Mouse (Mus musculus) erythroblast, embryonic 14.5 days (primary cell): ENCODE data around the gene Frmd4b.

Experiments used
- GATA1 ChIP-seq: IDR thresholded peaks from 2 replicates; pipeline ENCODE4 v1.6.1; 2012; ENCODE audit warnings: low read length, inconsistent platforms, mixed read lengths
- TAL1 ChIP-seq: IDR thresholded peaks from 3 replicates; pipeline ENCODE4 v1.6.1; 2012; ENCODE audit warnings: low read length, inconsistent platforms, mixed read lengths

- TF ChIP-seq TAL1 (no peak), GATA1 (no peak)
These were observed 214.4 kb downstream of the Frmd4b start for GRCm38 (mm10) chr6:97402822-97403472.
